Mouse (Mus musculus): ENCODE measurements around the gene C1qtnf9.

DNA sequence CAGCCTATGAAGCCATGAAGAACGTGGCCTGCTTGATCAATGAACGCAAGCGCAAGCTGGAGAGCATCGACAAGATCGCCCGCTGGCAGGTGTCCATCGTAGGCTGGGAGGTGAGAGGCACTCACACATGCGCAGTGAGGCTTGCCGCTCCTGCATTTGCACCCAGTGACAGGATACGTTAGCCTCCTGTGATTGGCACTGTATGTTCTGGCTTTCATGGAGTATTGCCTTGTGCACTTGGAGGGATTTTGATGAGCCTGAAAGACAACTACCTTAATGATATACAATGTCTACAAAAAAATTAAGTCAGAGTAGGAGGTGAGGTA is 14.2 kb upstream of the C1qtnf9 start:
- TF ChIP-seq CTCF (IDR thresholded peaks at IDR 0.05; ENCODE audit: borderline replicate concordance, insufficient read depth, low read depth, low read length) (no peak), POLR2A (IDR thresholded peaks at IDR 0.05; ENCODE audit: borderline replicate concordance, insufficient read depth, low read length) (no peak)

All from cerebellum, adult 2 months (tissue).